Mouse (Mus musculus) hindlimb bud, embryonic 11.5 days (tissue): ENCODE data around the gene Nhp2.
"Not testable (repeated sequence)": the region's sequence is repeated elsewhere in the genome, so short reads cannot be mapped to it uniquely, and the experiment has no call there.

Experiments used
- DNase-seq: peaks from one replicate; pipeline ENCODE4 v3.0.0-alpha.2; 2012; ENCODE audit warnings: low read depth, low spot score; ENCODE audit errors: extremely low spot score

Nhp2 gene

DNA sequence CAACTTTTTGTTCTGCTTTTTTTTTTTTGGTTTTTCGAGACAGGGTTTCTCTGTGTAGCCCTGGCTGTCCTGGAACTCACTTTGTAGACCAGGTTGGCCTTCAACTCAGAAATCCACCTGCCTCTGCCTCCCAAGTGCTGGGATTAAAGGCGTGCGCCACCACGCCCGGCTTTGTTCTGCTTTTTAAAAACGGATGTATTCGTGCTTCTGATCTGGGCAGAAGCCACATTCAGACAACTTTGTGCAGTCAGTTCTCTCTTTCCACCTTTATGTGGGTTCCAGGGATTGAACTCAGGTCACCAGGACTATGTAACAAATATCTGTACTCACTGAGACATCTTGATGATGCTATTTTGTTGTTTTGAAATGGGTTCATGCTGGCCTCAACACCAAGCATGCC lies 13.7 kb downstream of the Nhp2 start:
- not testable (repeated sequence) for DNase-seq

DNA sequence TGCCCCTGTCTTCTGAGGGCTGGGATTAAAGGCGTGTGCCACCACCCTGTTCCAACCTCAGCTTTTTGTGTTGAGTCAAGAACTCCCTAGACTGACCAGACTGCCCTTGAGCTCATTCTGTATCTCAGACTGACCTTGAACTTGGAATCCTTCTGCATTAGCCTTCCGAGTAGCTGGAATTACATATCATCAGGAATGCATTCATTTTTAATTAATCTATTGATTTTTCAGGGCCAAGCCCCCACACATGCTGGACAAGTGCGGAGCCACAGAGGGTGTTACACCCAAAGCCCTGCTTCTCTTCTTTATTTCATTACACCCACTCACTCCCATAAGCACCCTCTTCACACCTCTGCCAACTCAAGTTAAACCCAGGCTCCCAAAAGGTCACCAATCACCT lies 14.2 kb downstream of the Nhp2 start:
- DNase-seq: no peak

DNA sequence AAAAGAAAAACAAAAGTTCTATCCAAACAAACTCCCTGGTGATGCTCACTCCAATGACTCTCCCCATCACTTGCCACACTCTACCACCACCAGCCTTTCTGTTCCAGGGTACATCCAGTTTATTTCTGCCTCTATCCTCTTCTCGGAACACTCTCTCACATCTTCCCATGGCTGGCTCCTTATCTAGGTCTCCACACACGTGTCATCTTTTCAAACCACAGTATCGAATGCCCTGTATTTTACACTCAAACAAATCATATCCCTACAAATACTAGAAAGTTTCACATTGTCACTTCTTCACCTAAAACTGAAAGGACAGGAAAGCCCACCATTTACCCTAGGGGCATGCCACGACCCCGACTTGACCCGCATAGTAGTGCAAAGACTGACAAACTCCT lies 15.6 kb downstream of the Nhp2 start:
- DNase-seq: no peak

DNA sequence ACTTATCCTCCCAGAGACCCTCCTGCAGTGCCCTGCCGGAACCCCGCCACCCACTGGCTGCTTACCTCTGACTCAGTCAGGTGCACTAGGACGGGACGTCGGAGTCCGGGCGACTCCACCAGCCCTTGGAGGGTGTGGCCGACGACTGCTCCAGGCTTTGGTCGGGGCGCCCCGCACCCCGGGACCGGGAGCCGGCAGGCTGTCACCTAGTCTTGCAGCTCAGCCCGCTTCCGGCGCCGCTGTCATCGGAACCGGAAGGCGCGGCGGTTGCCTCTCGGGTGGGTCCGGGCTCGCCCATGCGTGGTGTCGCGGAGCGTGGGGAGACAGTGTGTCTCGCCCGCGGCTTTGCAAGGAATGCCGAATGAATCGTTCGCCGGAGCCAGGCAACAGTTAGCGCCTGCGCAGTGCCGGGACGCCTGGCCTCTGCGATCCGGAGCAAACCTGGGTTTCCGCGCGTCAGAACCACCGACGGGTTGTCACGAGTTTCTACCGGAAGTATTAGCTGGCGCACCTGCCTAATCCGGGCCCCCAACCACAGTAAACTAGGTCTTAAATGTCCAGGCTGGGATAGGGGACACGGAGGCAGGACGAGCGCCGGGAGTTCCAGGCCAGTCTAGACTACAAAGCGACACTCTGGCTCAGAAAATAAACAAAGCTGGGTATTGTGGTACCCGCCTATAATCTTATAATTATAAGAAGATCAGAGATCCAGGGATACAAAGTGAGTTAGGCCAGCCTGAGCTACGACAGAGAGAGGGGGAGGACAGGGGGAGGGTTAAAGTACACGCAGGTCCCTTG lies 16.2 kb downstream of the Nhp2 start, which contains the start of gene Rmnd5b:
TSS of gene Rmnd5b (minus strand) at position 372 of the 798 bp plus-strand sequence.
- no peak for DNase-seq

DNA sequence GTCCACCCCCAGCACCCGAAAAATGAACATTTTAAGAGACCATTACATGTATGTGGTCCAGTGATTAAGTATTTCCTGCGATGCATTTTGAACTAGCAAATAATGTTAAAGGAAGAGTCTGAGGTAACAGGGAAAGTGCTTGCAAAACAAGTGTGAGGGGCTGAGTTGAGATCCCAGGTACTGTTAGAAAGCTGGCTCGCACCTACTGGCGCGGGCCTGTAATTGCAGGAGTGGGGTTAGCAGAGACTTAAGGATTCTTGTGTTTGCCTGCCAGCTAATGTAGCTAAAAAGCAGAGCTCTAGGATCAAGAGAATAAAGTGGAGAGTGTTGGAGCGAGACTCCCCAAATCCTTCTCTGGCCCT lies 16.8 kb downstream of the Nhp2 start:
- DNase-seq: no peak

DNA sequence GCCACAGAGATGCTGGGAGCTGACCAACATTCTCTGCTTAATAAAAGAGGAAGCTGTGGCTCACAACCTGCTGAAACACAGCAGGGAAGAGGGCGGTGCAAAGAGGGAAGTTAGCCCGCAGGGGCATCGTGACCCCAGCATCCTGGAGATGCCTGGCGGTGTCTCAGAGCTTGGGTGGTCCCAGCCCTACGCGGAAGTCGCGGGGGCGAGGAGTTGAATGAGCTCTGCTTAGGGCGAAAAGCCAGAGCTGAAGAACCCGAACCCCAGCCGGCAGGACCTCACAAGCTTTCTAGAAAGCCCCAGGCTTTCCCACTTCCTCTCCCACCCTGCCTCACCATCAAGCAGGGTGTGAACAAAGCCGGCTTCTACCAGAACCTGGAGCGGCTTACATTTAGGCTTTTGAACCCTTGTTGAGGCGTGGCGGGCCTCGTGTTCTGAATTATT lies 18.5 kb downstream of the Nhp2 start:
- DNase-seq: no peak

DNA sequence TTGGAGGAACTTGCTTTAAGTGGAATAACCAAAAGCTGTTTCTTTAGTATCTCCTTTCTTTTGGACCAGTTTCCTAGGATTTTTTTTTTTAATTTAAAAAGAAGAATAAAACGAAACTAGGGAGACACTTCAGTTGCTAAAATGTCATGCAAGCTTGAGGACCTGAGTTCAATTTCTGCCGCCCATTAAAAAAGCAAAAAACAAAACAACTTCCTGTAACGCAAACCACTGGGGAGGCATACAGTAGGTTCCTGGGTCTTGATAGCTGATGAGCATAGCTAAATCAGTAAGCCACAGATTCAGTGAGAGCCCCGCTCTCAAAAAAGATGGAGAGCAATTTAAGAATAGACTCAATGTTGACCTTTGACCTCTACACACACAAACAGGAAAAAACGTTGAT lies 19.0 kb downstream of the Nhp2 start:
- no peak for DNase-seq

DNA sequence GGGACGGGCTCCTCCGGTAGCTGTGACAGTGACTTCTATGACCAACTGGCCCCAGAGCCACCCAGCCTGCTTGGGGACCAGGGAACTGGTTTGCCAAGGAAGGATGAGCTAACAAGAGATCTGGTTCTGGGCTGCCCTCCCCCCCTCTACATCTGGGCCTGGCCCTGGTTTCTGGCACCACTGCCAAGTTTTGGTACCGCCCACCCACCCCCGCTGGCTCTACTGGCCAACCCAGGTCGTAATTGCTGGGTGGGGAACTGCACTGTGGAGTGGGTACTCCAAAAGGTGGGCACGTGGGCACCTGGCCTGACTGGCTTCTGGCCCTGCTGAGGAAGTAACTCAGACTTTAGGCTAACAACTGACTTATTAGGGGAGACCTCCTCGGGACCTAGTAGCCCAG lies 21.2 kb downstream of the Nhp2 start:
- no peak for DNase-seq

DNA sequence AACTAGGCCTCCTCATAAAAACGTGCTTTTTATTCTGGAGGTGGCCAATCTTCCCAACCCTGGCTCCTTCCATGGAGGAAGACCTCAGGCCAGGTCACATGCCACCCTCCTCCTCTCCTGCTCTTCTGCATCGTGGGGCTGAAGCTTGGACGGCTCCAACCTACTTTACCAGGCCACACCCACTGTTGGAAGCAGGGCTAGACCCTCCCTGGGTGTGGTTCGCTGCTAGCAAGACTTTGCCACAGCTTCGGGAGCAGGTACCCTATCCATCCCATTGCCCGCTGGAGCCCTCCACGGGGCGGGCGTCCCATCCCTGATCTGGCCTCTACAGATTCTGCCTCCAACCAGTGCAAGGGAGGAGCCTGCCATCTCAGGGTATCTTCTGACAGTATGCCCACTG lies 23.7 kb downstream of the Nhp2 start:
- no peak for DNase-seq

DNA sequence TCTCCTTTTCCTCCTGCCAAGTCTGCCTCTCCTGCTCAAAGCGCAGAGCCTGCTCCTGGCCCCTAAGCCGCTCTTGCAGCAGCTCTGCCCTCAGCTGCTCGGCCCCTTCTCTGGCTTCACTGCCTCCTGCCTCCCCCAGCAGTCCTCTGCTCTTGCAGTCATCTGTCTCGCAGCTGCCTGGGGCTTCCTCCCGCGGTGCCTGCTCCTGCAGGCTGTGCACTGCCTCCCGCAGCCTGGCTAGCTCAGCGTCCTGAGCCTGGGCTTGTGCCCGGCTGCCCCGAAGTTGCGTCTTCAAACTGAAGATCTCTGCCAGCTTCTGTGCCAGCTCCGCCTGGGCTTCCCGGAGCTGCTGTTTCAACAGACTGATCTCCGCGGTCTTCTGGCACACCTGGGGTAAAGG lies 24.2 kb downstream of the Nhp2 start:
- DNase-seq: no peak

DNA sequence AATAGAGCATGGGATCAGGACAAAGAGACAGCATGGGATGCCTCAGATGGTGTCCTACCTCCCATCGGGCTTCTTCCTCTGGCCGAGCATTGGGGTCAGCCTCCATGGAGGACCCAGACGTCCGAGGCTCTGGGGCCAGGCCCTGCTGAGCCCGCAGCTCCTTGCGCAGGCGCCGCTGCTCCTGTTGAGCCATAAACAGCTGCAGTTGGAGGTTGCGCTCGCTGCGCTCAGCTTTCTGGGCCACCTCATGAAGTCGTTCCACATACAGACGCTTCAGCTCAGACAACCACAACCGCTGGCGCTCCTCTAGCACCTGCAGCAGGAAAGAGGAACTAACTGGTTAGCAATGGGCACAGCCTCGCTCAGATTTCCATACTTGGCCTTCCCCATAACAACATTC lies 24.7 kb downstream of the Nhp2 start:
- no peak for DNase-seq

DNA sequence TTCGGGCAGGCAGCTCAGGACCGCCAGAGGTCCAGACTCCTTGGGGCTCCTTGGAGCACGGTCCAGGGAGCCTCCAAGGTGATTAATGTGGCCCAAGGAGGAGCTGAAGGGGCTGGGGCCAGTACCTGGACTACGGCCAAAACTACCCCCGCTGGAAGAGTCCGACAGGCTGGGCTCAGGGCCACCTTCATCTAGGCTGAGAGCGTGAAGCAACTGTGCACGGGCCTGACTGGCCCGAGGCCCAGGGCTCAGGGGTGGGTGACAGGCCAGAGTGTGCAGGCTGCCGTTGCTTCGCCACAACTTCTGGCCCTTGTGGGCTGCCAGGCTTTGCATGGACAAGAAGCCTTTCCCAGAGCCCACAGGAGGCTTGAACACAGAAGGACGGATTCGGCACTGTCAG lies 25.8 kb downstream of the Nhp2 start:
- no peak for DNase-seq

DNA sequence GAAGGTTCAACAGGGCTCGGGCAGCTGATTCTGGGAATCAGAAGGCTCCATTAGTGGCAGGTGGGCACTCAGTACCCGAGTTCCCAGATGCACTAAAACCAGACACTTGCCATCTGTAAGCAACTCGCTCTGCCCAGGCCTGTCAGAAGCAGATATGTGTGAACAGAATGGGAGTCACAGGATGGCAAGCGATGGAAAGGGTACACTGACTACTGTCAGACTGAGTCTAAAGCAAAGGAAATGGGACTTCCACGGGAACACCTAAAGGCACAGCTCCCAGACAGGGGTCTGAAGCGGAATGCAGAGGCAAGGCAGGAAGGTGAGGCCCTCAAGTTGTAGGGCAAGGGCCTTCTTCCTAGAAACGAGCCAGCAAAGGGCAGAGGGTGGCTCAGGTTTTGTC lies 26.7 kb downstream of the Nhp2 start:
- no peak for DNase-seq

DNA sequence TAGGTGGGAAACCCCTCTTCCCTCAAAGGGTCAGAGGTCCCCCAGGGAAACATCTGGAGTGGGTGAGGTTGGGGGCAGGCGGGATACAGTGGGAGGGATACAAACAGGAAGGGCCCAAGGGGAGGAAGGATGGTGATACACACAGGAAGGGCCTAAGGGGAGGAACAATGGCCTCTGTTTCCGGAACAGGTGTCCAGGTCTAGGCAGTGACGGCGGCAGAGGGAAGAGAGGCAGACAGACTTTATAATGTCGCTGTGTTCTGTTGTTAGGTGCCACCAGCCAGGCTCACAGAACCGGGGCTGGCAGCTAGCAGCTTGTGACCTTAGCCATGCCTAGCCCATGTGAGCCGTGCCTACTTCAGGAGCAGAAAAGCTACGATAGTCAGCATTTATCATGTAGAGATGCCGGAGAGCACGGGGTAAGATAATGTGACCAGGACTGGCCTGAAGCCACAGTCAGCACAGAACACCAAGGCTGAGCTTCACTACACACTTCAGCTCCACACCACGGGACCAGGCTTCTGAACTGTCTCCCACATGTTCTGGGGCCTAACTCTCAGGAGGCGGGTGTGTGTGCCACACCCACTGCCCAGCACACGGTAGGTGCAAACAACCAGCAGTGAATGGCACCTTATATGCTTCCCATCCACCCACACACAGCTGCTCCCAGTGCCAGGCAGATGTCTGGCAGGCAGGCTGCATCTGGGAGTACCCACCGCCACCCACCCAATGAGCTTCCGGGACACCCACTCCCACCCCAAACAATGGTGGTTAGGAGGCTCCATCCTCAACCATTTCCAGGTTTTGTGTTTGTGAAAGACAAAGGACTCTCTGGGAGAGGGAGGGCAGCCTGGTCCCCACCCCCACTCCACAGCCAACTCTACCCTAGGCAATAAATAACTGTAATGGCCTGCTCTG lies 27.5 kb downstream of the Nhp2 start:
- no peak for DNase-seq

DNA sequence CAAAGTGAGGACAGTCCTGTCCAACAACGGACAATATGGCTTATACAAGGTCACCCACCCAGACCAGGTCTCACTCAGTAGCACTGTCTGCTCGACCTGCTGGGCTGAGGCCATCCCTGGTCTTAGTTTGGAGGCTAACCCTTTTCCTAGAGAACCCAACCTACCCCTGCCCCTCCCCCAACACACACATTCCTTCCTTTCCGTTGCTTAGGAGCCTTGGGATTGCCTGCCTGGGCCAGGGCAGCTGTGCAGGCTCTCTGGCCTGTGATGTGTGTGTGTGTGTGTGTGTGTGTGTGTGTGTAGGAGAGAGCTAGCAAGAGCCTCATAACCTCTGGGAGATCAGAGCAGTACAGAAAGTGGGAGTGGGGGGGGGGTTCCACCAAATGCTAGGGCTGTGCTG lies 29.0 kb downstream of the Nhp2 start:
- no peak for DNase-seq

DNA sequence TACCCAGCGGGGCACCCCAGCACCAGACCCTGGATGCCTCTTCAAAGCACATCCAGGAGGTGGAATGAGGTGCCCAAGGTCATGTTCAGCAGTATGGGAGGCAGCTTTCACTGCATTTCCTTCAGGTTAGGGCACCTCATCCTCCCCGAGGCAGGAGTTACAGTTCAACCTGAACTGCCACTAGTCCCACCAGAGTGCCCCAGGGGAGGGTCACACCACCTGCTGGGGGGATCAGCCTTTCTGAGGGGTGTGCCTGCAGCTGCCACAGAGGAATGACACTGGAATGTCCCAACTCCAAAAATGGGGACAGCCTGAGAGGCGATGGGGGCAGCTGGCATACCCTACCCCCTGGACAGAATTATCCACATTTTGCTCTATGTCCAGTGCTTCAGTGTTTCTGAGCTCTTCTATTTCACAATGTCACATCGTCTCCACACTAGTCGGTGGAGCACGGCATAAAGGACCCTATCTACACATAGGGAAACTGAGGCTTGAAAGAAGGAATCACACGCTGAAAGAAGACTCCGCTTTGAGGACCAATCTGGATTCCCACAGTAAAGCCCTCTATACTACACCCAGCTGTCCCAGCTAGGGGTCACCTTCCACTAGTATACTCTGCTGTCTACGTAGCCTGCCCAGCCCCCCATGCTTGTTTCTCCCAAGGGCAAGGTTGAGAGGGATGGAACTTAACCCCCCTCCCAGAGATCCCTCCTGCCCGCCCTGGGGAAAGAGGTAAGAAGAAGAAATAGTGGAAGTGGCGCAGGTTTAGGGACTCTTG lies 29.8 kb downstream of the Nhp2 start:
- no peak for DNase-seq

DNA sequence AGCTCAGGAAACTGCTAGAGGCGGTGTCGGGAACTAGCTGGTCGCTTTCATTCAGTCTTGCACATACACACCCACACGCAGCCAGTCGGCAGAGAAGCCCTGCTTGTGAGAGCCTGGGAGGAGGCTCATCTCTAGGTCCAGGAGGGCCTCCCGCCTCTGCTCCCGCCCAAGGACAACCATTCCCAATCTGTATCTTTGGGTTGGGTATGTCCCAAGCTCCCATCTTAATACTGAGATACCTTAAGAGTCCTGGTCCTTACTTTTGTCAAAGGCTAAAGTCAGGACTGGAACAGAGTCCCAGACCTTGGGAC lies 30.3 kb downstream of the Nhp2 start:
- no peak for DNase-seq

DNA sequence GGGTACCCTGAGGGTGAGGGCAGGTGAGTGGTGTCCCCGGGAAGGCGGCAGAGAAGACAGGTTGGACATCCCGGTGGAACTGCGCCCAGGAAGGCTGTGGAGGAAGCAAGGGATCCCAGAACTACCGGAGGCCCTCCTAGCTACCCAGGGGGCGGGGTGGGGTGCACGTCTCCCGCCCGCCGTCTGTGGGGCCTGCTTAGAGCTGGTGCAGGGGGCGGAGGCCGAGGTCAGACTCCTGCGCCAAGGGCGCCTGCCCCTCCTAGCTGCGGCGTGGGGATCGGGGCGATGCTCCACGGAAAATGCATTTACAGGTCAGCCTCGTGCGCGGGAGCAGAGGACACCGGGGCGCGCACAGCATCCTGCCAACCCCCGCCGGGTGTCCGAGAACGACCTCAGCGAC lies 30.7 kb downstream of the Nhp2 start:
- no peak for DNase-seq

DNA sequence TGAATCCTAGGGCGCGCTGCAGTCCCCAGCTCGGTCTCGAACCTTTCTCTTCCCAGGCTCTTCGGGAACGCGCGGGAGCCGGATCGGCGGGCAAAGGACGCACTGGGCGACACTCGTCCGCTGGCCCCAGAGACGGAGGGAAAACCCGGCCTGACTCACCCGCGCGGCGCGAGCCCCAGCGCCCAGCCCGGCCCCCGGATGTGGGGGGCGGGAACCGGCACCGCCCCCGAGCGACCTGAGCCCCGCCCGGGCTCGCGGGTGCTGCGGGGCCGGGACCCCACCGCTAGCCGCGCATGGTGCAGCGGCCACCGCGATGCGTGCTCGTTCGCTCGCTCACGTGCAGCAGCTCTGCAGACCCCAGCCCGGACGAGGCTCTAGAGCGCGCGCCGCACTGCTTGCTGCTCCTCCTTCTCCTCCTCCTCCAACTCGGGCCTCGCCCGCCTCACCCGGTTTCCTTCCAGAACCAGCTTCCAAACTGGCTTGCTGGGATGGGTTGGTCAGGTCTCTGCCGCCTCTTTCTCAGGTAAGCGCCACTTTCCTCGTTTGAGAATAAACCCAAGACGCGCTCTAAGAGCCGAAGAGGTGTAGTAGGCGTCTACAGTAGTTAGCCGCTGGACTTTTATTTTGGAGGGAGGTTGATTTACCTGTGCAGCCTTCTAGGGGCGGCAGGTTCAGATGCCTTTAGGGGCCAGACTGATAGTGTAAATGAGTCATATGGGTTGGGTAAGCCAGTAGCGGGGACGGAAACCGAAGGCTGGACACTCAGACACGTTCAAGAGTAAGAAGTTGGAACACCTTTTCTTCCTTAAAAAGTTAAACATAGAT lies 31.4 kb downstream of the Nhp2 start, which contains the start of the genes N4bp3 and D930048N14Rik:
TSS of gene N4bp3 (minus strand) at position 152 of the 825 bp plus-strand sequence.
TSS of gene D930048N14Rik (plus strand) at position 264 of the 825 bp plus-strand sequence.
- DNase-seq: no peak

DNA sequence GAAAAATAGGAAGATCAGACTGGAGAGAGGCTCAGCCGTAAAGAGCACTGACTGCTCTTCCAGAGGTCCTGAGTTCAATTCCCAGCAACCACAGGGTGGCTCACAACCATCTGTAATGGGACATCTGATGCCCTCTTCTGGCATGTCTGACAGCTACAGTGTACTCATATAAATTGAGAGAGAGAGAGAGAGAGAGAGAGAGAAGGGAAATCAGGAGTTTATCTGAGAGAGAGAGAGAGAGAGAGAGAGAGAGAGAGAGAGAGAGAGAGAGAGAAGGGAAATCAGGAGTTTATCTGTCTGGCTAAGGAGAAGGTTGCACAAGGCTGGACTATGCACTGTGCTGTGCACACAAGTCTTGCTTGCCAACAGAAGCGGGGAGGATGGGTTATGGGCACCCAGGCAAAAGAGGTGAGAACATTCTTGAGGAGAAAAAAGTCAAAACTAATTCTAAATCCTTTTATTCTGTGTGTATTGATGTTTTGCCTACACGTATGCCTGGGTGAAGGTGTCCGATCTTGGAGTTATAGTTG lies 33.4 kb downstream of the Nhp2 start:
- DNase-seq: no peak
